Mouse (Mus musculus) spleen, adult 12 weeks (tissue): ENCODE data around the gene Spata2.
A peak's percentile ranks its signal among the peaks of the same experiment; 100 is the strongest.

Experiments
- DNase-seq: peaks from one replicate; pipeline ENCODE4 v3.0.0; 2022; ENCODE audit warnings: low spot score

The Spata2 gene

DNA sequence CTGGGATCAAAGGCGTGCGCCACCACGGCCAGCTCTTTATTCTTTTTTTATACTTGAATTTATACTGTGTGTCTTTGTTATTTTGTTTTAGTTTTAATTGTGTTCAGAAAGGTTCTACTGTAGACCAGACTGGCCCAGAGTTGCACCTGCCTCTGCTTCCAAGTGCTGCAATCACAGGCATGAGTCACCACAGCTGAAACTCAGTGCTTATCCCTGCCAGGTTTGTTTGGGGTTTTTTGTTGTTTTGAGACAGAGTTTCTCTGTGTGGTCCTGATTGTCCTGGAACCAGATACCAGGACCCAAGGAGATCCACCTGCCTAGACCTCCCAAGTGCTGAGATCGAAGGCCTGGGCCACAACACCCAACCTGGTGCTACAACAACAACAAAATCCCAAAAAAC is 15.9 kb upstream of the Spata2 start:
- no peak for DNase-seq

DNA sequence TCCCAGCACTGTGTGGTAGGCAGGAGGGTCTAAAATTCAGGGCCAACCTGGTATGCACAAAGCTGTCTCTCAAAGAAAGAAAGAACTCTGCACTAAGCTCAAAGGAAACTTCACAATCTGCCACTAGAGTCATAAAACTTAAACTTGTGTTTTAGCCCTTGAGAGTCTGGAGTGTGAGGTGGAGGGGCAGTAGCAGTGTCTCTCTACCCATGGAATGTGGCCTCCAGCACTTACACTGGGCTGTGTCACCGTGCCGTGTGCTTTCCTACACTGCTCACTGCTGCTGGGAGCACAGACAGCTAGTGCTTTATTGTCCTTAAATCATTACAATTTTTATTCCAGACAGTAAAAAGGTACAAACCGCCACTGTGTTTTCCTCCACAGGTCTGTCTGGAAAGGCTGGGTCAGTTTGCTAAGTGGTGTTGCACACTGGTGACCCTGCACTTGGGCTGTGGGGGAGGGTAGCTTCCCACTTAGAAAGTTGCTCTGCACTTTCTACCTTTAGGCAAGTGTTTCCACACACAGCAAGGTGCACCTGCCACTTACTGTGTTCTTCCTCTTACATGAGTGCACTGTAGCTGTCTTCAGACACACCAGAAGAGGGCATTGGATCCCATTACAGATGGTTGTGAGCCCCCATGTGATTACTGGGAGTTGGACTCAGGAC is 15.2 kb upstream of the Spata2 start:
- DNase-seq, result no peak

DNA sequence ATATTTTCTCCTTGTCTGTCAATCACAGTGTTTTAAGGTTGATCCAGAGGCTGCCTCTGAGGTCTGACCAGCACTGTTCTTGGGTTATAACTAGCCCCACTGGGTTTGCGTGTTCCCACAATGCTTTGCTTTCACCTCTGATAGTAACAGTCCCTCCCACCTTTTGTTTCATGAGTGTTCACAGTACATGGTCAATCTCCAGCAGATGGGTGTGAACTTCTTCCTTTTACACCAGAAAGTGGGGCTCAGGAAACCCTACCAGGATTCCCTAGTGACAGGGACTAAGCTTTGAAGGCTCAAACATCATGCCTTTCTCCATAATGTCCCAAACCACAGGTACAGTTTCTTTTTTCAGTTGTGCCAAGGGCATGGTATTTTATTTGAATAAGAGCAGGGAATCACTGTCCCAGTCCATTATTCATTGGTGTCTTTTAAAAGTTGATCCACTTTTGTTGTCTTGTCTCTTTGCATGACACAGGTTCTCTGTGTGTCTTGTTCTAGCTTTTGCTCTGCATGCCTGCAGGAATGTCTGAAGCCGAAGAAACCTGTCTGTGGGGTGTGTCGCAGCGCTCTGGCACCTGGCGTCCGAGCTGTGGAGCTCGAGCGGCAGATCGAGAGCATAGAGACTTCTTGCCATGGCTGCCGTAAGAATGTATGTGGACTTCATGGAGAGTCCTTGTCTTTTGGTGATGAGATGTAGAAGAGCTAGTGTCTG is 14.0 kb upstream of the Spata2 start:
- no peak for DNase-seq

DNA sequence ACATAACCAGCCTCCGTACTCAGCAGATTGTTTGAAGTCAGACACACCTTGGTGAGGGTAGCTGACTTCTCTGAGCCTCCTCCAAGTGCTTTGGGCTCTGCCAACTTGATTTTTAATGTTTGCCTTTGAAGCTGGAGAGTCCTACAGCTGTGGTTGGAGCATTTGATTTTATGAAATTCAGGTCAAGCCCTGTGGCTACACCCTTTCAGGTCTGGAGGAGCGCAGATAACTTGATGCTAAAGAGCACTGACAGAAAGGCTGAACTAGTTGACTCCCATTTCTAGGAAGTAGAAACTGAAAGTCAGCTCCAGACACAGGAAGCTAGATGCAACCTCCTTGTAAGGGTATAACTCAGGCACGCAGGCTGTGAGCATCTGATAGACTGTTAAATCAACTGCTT is 12.4 kb upstream of the Spata2 start:
- no peak for DNase-seq

DNA sequence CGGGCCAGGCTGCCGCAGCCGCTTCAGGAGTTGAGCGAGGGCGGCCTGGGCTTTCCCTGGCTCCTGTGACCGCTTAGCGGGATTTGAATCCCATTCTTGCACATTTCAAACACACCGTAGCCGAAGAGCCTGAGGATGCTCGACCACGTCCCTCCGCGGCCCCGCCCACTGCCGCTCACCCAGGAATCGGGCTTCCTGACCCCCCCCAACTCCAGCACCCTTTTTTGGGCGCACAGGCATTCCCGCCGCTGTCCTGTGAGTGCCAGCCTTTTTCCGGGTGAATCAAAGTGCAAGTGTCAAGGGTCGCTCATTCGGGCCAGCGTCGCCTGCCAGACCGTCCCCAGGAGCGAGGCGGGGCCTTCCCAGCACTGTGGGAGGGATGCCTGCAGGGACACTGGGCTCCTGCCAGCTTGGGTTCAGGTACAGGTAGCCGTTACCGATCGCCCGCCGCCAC is 11.2 kb upstream of the Spata2 start:
- DNase-seq, result no peak

DNA sequence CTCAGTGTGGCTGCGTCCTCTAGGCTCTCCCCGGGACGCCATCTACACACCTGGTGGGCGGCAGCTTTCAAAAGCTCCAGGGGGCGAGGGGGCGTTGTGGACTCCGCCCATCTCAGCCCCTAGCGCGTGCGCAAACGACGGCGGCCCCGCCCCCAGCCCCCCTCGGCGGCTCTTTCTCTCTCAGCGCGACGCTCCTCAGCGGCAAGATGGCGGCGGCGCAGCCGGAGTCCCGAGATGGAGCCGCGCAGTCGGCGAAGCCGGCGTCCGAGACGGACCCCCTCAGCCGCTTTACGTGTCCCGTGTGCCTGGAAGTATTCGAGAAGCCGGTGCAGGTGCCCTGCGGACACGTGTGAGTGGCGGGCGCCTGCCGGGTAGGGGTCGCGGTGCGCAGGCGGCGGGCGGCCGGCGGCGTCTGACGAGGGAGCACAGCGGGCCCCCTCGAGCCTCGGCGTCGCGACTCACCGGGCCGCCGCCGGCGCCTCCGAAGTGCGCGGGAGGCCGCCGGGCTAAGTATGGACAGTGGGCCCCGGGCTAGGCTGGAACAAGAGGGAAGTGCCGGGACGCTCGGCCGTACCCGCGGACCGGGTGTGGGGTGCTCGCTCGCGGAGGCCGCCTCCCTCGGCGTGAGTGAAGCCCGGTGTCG is 10.7 kb upstream of the Spata2 start:
- DNase-seq, result peak; percentile 71

DNA sequence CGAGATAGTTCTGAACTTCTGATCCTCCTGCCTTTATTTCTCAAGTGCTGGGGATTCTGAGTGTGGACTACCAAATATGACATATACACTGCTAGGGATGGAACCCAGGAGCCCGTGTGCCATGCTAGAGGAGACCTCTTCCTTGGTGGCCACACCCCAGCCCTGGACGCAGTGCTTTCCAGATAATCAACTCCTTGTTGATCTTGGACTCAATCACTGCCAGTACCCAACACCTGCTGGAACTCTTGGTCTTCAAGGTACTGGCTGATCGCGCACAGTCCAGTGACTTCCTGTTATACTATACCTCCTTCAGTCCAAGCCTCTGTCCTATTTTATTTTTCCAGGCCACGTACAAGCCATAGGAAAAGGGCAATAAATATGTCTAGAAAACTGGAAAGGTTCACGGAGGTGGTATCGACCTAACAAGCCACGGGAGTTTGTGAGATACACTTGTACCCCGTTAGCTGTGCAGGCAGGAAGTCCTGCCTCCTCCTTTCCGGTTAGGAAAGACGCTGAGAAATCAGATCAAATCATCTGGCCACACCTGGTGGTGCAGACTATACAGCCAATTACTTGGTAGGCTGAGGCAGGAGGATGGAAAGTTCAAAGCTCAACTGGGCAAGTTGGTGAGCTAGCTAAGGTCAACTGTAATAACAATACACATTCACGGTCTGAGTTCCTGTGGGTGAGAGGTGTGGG is 10.0 kb upstream of the Spata2 start:
- DNase-seq, result no peak

DNA sequence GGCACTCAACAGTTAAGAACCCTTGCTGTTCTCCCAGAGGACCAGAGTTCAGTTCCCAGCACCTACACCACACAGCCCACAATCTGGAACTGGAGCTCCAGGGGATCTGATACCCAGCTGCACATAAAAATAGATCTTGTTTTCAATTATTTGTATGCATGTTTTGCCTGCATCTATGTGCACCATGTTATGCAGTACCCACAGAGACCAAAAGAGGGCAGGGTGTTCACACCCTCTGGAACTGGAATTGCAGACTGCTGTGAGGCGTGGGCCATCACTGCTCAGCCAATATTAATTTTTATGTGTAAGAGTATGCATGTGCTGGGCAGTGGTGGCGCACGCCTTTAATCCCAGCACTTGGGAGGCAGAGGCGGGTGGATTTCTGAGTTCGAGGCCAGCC is 4.6 kb upstream of the Spata2 start:
- peak; percentile 49 for DNase-seq

DNA sequence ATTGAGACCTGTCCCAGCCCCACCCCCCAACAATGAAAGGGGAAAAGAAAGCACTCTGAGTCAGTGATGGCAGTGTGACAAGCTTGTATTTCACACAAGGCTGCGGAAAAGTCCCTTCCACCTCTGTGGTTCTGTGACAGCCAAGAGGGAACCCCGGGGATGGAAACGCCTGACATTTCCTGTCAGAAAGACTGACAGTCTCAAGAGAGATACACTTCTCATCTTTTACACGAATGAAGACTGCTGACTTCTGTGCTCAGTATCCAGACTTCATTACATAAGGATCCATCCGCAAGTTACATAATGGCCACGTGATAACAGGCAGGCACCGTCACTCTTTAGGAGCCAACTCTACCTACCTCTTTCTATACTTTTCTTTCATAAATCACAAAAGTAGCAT is 3.8 kb upstream of the Spata2 start:
- no peak for DNase-seq

DNA sequence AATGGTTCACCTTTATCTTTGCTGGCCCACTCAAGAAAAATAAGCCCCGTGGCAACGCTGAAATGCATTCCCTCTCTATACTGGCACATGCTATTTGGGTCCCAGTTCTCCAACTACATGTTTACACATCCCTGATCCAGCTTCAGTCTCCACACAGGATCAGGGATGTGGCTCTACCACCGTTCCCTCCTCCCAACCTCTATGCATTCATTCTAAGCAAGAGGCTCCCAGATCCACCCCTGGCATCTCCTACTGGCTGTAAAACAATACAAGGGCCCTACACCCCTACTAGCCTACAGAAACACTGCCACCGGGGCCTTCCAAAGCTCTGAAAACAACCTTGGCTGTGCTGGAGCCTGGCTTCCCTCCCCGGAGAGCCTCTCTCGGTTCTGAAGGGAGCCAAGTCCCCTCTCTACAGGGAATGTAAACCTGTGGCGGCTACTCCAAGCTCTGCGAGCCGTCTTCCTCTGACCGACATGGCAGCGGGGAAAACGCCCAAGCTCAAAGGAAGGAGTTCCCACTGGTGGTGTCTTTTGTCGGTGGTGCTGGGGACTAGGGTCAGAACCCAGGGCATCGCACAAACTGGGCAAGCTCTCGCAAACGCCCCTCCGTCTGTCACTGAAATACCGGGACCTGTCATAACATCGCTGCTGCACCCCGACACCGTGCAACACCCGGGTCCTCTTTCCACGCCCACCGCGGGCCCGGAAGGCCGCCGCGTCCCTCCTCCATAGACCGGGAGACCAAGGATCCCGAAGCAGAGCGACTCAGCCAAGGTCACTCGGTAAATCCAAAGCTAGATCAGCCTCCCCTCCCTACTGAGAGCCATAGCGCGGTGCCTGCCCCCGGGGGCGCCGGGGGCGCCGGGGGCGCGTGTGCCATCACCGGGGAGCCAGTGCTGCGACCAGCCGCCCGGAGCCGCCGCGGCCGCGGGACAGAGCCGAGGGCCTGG is 654 bp downstream of the Spata2 start, which contains the start of gene Rnf114:
Gene Rnf114, plus strand, starts transcription at position 889 of the 952 bp plus-strand sequence.
- peak; percentile 61 for DNase-seq

DNA sequence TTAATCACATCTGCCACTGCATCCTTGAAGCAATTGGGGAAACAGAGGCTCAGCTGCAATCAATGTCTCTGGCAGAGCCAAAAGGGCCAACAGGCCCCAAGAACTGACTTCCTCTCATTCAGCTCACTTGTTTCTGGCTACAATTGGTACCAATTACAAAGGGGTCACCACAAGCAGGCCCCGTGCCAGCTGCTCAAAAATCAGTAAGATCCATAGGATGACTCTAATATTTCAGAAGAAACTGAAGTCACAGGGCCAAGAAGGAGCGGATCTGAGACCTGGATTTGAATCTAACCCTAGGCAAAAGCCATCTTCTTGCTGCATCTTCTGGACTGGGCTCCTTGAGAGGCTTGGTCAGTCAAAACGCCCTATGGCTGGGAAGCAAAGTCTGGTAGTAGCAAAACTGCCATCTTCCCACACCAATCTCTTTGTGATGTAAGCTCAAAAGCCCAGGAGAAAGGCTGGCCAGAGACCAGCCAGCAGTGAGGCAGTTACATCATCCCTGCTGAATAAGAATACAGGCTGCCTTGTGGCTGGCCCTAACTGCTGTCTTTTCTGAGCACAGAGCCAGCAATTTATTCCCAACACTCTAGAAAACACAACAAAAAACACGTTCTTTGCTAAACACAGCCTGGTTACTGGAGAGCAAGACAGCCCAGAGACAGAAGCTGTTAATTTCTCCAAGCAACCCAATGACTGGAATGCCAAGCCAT is 1.7 kb downstream of the Spata2 start:
- no peak for DNase-seq

DNA sequence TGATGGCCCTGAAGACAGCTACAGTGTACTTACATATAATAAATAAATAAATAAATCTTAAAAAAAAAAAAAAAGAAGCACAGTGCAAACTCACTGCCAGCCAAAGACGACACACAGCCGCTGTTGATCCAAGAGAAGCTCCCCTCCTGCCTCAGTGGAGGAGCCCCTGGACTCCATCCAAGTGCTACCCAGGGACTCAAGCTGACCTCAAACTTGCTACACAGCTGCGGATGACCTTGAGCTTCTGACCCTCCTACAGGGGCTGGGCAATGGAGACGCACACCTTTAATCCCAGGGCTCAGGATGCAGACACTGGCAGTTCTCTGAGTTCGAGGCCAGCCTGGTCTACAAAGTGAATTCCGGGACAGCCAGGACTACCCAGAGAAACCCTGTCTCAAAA is 4.7 kb downstream of the Spata2 start:
- DNase-seq, result no peak

DNA sequence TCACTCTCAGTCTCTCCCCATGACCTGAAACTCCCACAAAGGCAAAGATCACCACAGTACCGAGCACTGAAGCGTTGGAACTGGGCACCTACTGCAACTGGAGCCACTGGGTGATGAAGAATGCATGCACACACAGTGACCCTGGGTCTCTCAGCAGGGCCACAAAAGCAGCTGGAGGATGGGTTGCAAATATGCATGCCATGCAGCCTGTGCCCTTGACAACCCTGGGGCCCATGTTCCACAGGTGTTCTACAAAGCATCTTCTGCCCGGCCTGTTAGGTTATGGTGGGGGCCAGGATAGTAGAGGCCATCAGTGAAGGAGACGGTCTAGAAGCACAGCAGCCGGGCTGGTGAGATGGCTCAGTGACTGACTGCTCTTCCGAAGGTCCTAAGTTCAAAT is 5.1 kb downstream of the Spata2 start:
- DNase-seq, result no peak

DNA sequence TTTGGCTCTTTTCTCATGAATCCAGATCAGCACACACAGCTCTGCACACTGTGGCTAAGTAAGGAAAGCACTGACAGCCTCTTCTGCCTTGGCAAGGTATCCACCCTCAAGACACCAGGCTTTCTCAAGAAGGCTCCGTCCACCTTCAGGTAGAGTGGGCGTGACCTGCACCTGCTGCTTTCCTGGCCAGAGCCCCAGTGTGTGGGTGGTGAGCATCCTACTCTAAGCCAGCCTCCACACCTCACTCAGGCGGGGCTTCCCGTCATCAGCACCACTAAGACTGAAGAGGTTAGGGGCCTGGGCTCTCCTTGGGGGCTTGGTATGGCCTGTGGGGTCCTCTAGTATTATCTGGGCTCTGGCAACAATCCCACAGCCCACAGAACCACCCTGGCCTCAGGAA is 6.1 kb downstream of the Spata2 start:
- no peak for DNase-seq

DNA sequence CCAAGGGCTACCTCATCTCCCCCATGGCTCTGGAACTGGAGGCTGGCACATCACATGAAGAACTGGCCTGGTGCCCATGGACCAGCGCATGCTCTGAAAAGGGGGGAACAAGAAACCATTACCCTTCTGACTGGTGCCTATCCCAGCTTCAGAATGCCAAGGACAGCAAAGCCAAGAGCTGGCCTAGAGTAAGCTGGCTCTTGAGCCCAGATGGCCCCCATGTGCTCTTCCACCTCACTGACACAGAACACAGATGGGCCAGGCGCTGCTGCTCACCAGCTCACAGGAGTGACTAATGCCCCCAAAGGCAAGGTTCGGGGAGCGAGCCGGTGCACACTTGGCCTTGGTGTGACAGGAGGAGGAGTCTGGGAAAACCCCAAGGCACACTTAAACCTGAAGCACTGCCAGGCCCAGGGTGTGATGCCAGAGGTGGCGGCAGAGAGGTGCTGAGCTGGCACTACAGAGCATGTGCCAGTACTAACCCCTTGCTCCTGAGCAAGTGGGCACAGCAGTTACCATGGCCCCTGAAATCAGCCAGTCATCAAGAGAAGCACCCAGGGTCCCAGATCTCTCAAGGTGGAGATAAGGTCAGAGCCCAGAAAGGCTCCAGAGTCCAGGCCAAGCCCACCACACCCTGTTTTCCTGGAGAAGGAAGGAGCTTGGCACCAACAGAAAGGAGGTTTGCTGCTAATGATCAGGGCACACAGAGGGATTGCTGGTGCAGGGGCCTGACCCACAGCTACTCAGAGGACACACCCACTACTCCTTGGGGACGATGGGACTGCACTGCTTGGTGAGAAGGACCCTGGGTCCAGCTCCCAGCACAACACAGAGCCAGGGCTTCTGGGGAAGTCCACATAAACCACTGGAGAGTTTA is 6.9 kb downstream of the Spata2 start:
- no peak for DNase-seq

DNA sequence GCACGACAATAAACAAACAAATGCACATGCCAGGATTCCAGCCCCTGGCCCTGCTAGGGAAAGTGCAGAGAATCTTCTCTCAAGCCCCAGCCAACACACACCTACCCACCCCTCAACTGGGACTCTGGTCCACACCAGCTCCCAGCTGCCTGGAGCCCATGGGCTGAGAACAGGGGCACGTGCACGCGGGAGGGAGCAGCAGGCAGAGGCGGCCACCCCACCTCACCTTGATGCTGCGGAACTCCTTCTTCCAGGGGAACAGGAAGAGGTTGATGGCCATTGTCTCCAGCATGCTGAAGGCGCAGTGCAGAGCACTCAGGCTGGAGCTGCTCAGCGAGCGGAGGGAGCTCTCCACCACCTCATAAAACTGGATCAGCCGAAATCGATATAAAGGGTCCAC is 7.8 kb downstream of the Spata2 start:
- DNase-seq, result no peak

DNA sequence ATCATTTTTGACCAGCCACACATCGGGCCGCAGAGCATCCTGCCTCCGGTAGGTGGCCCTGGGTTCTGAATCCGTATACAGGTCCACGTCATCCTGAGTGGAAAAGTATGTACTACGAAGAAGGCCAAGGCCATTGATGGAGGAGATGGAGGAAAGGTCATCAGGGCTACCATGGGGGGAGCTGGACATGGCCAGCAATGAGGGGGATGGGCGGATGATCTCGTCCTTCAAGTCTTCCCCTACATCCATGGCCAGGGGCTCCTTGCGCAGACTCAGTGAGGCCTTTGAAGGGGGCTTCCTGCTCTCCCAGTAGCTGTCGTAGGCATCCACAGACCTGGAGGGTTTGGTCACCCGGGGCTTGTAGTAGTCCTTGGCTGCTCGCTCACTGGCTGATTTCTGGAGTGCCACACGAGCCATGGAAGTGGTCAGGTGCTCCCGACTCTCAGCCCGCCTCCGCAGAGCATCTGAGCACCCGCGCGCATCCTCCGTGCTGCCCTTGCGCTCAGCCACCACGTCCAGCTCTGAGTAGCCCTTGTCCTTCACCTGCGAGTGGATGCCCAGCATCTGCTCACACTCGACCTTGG is 8.8 kb downstream of the Spata2 start:
- no peak for DNase-seq

DNA sequence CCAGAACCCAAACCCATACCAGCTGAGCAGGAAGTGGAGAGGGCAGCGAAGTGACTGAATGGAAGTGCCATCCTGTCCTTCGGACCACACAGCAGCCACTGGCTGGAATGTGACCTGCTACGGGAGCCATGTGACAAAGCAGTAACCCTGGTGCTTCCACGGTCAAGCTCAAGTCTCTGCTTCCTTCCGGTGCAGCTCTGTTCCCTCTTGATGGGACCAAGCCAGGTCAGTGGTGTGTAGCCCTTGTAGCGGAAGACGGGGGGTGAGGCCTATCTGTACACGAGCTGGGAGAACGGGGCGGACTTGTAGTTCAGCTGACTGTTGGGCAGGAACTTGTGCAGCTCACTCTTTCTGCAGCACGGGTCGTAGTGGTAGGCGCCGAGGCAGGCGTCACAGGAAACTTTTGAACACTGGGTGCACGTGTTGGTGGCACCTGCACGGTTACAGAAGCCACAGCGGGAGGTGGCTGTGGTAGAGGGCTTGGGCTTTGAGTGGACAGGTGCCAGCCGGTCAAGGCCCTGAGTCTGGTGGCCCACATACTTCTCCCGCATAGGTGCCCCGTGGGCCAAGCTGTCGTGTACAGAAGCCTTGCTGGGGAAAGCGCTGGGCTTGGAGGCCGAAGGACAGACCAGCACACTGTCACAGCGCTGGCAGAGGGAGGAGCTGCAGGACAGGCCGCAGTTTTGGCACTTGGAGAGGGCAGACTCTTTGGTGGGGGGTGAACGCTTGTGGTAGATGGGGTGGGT is 9.4 kb downstream of the Spata2 start:
- no peak for DNase-seq

DNA sequence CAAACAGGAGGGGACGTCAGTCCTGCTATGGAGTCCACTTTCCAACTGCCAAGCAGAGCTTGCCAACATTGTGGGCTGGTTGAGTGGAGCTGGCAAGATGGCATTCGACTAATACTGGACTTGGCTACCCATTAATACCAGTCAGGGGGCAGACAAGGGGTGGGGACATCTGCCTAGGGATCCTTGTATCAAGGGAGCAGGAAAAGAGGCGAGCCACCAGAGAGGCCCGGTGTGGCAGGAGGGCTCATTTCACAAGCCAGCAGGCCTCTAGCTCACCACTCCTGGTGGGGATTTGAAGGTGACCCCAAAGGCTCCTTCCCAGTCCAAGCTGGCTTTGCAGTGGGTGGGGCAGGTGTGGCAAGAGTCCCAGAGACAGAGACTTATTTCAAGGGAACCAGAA is 10.0 kb downstream of the Spata2 start:
- DNase-seq, result no peak
